Mouse (Mus musculus) intestine, embryonic 15.5 days (tissue): ENCODE measurements around the gene Agpat1. TPM values are rescaled to one million over a fixed set of nuclear protein-coding genes. Genes with fewer than 3 reads are reported as not detected.

Source experiments
- ATAC-seq: fragments of 200-750 bp; cut with Nextera tagmentation; 2 replicates; pipeline ENCODE4 v1.8.0; 2017; ENCODE audit warnings: moderate TSS enrichment, moderate library complexity
- H3K27ac ChIP-seq: fragments of 300-500 bp; sonication (generic); 2 replicates; pipeline ENCODE4 v1.5.1; 2015; ENCODE audit warnings: mild to moderate bottlenecking, inconsistent platforms
- H3K27me3 ChIP-seq: fragments of 300-500 bp; sonication (generic); replicated peaks from 2 replicates; pipeline ENCODE4 v1.6.1; 2015; ENCODE audit warnings: inconsistent platforms
- H3K36me3 ChIP-seq: fragments of 300-500 bp; sonication (generic); 2 replicates; pipeline ENCODE4 v1.6.1; 2015; ENCODE audit warnings: inconsistent platforms
- H3K4me1 ChIP-seq: fragments of 300-500 bp; sonication (generic); replicated peaks from 2 replicates; pipeline ENCODE4 v1.6.1; 2015; ENCODE audit warnings: inconsistent platforms
- H3K4me2 ChIP-seq: fragments of 300-500 bp; sonication (generic); replicated peaks from 2 replicates; pipeline ENCODE4 v1.6.1; 2015; ENCODE audit warnings: mild to moderate bottlenecking, inconsistent platforms
- H3K4me3 ChIP-seq: fragments of 300-500 bp; sonication (generic); replicated peaks from 2 replicates; pipeline ENCODE4 v1.5.1; 2015; ENCODE audit warnings: inconsistent platforms
- H3K9ac ChIP-seq: fragments of 300-500 bp; sonication (generic); 2 replicates; pipeline ENCODE4 v1.6.1; 2015; ENCODE audit warnings: inconsistent platforms
- H3K9me3 ChIP-seq: fragments of 300-500 bp; sonication (generic); 2 replicates; pipeline ENCODE4 v1.6.1; 2016; ENCODE audit warnings: inconsistent platforms
- WGBS: fragments of 180-500 bp; shearing (Covaris S2); methylation state at CpG from one replicate; pipeline ENCODE4 v1.1.7; 2015; 5-methylcytosine and 5-hydroxymethylcytosine counted together
- polyA plus RNA-seq: library from polyadenylated mRNA; unstranded; fragments of >200 nt; fragmentation: Nextera tagmentation; extraction: Ambion mirVana; gene quantifications from 2 replicates; pipeline ENCODE4 v1.2.1, GENCODE M21; 2015

The Agpat1 gene
- polyA plus RNA-seq, 1 experiment from 2014 or later = 51.2 TPM

GRCm38 (mm10) chr17:34587423-34587811 lies 16.6 kb upstream of the Agpat1 start:
- WGBS = under 1% methylated on average over 50 of the region's 50 CpGs
- Histone ChIP-seq H3K27me3 (no peaks in the 10 kb centered on the region), H3K27ac (peak overlapping the region; percentile 94), H3K9me3 (no peaks in the 10 kb centered on the region), H3K4me3 (peak overlapping the region; percentile 65), H3K4me2 (peak overlapping the region; percentile 82), H3K4me1 (peaks cover 43% of the 10 kb centered on the region), H3K36me3 (no peaks in the 10 kb centered on the region), H3K9ac (peak overlapping the region; percentile 96)
- peak; percentile 90 for ATAC-seq

- Histone ChIP-seq H3K4me2 (peak overlapping the region; percentile 82), H3K36me3 (no peaks in the 10 kb centered on the region), H3K27ac (peak overlapping the region; percentile 94), H3K4me3 (peak overlapping the region; percentile 65), H3K9me3 (no peaks in the 10 kb centered on the region), H3K9ac (peak overlapping the region; percentile 96), H3K4me1 (peaks cover 43% of the 10 kb centered on the region), H3K27me3 (no peaks in the 10 kb centered on the region)
- WGBS = 3% methylated on average over 19 of the region's 19 CpGs
- ATAC-seq = no peak
These were observed 16.2 kb upstream of the Agpat1 start for GRCm38 (mm10) chr17:34587814-34588213.

GRCm38 (mm10) chr17:34588767-34589166 lies 15.3 kb upstream of the Agpat1 start:
- Histone ChIP-seq H3K27me3 (no peaks in the 10 kb centered on the region), H3K27ac (no peak overlapping the region), H3K9me3 (no peaks in the 10 kb centered on the region), H3K4me2 (peak overlapping the region; percentile 82; the same call in 1 of the 2 replicates), H3K36me3 (no peaks in the 10 kb centered on the region), H3K4me3 (no peak overlapping the region), H3K4me1 (peaks cover 48% of the 10 kb centered on the region), H3K9ac (no peak overlapping the region)
- no peak for ATAC-seq
- 69% methylated on average over 3 of the region's 3 CpGs for WGBS

- no peak for ATAC-seq
- Histone ChIP-seq H3K27me3 (no peaks in the 10 kb centered on the region), H3K4me1 (peaks cover 53% of the 10 kb centered on the region), H3K36me3 (no peaks in the 10 kb centered on the region), H3K27ac (peak overlapping the region; percentile 97), H3K4me3 (no peak overlapping the region), H3K9ac (no peak overlapping the region), H3K9me3 (no peaks in the 10 kb centered on the region), H3K4me2 (peak overlapping the region; percentile 82)
- WGBS = 46% methylated on average over 7 of the region's 7 CpGs
These were observed 14.9 kb upstream of the Agpat1 start for GRCm38 (mm10) chr17:34589206-34589605.

GRCm38 (mm10) chr17:34589681-34590101 lies 14.4 kb upstream of the Agpat1 start, which contains the start of gene Gpsm3:
Gpsm3 (plus strand) TSS chr17:34589806.
- Histone ChIP-seq H3K27ac (peak within 1 kb of the TSS; percentile 97), H3K4me3 (peak within 1 kb of the TSS; percentile 88; the same call in 1 of the 2 replicates), H3K9me3 (no peaks in the 10 kb centered on the region), H3K27me3 (no peaks in the 10 kb centered on the region), H3K36me3 (no peaks in the 10 kb centered on the region), H3K4me1 (peaks cover 57% of the 10 kb centered on the region), H3K4me2 (peak within 1 kb of the TSS; percentile 82), H3K9ac (peak within 1 kb of the TSS; percentile 17; the same call in 1 of the 2 replicates)
- WGBS = 11% methylated on average over 7 of the region's 7 CpGs
- ATAC-seq = no peak

- peaks cover 7% of the 10 kb centered on the region for H3K36me3 ChIP-seq
- 64% methylated on average over 15 of the region's 15 CpGs for WGBS
- H3K27ac ChIP-seq = peak overlapping the region; percentile 97
- peak overlapping the region; percentile 88; the same call in 1 of the 2 replicates for H3K4me3 ChIP-seq
- H3K9ac ChIP-seq = 0 out of 2 replicates have a peak overlapping the region, but pooled peaks have one; percentile 17
- ATAC-seq = no peak
- H3K4me2 ChIP-seq = peak overlapping the region; percentile 82
- no peaks in the 10 kb centered on the region for H3K27me3 ChIP-seq
- H3K9me3 ChIP-seq = no peaks in the 10 kb centered on the region
- H3K4me1 ChIP-seq = peaks cover 64% of the 10 kb centered on the region
These were observed 13.7 kb upstream of the Agpat1 start for GRCm38 (mm10) chr17:34590154-34590987.

GRCm38 (mm10) chr17:34591029-34591993 lies 12.8 kb upstream of the Agpat1 start, which contains the start of gene Pbx2:
Pbx2 (plus strand) TSS chr17:34591266.
- Histone ChIP-seq H3K9ac (peak within 1 kb of the TSS; percentile 95), H3K27me3 (no peaks in the 10 kb centered on the region), H3K4me2 (peak within 1 kb of the TSS; percentile 82), H3K4me3 (peak within 1 kb of the TSS; percentile 88), H3K9me3 (no peaks in the 10 kb centered on the region), H3K4me1 (peaks cover 64% of the 10 kb centered on the region), H3K36me3 (peaks cover 12% of the 10 kb centered on the region), H3K27ac (peak within 1 kb of the TSS; percentile 97)
- ATAC-seq = peak; percentile 5; the same call in 1 of the 2 replicates
- 5% methylated on average over 21 of the region's 21 CpGs for WGBS

- Histone ChIP-seq H3K36me3 (peaks cover 12% of the 10 kb centered on the region), H3K4me3 (peak overlapping the region; percentile 88), H3K27ac (peak overlapping the region; percentile 97), H3K4me1 (peaks cover 64% of the 10 kb centered on the region), H3K4me2 (peak overlapping the region; percentile 82), H3K27me3 (no peaks in the 10 kb centered on the region), H3K9ac (peak overlapping the region; percentile 95), H3K9me3 (no peaks in the 10 kb centered on the region)
- WGBS = under 1% methylated on average over 33 of the region's 35 CpGs
- peak; percentile 66 for ATAC-seq
These were observed 12.1 kb upstream of the Agpat1 start for GRCm38 (mm10) chr17:34591994-34592375.

GRCm38 (mm10) chr17:34592581-34593549 lies 11.2 kb upstream of the Agpat1 start:
- Histone ChIP-seq H3K27me3 (no peaks in the 10 kb centered on the region), H3K9ac (peak overlapping the region; percentile 95), H3K4me3 (peak overlapping the region; percentile 88), H3K27ac (peak overlapping the region; percentile 97), H3K36me3 (peaks cover 12% of the 10 kb centered on the region), H3K9me3 (no peaks in the 10 kb centered on the region), H3K4me2 (peak overlapping the region; percentile 82), H3K4me1 (peaks cover 69% of the 10 kb centered on the region)
- peak; percentile 7 for ATAC-seq
- 1% methylated on average over 29 of the region's 32 CpGs for WGBS

- Histone ChIP-seq H3K4me3 (peak overlapping the region; percentile 88), H3K36me3 (peaks cover 12% of the 10 kb centered on the region), H3K4me2 (peak overlapping the region; percentile 82), H3K4me1 (peaks cover 67% of the 10 kb centered on the region), H3K27ac (peak overlapping the region; percentile 97), H3K9ac (peak overlapping the region; percentile 95), H3K27me3 (no peaks in the 10 kb centered on the region), H3K9me3 (no peaks in the 10 kb centered on the region)
- WGBS = 40% methylated on average over 34 of the region's 34 CpGs
- no peak for ATAC-seq
These were observed 10.1 kb upstream of the Agpat1 start for GRCm38 (mm10) chr17:34593752-34594525.
